Mouse (Mus musculus) liver, embryonic 14 days (tissue): ENCODE data around the gene Ccdc90b. TPM values are rescaled to one million over a fixed set of nuclear protein-coding genes. Genes with fewer than 3 reads are reported as not detected.

ENCODE experiments used
- polyA plus RNA-seq: library from polyadenylated mRNA; depleted of rRNA; stranded (reverse); fragments of >200 nt; gene quantifications from 2 replicates; pipeline ENCODE4 v1.2.3, GENCODE M21; 2012; rRNA removed

Gene Ccdc90b
- polyA plus RNA-seq: 9.6 and 9.9 TPM in 2 replicates

DNA sequence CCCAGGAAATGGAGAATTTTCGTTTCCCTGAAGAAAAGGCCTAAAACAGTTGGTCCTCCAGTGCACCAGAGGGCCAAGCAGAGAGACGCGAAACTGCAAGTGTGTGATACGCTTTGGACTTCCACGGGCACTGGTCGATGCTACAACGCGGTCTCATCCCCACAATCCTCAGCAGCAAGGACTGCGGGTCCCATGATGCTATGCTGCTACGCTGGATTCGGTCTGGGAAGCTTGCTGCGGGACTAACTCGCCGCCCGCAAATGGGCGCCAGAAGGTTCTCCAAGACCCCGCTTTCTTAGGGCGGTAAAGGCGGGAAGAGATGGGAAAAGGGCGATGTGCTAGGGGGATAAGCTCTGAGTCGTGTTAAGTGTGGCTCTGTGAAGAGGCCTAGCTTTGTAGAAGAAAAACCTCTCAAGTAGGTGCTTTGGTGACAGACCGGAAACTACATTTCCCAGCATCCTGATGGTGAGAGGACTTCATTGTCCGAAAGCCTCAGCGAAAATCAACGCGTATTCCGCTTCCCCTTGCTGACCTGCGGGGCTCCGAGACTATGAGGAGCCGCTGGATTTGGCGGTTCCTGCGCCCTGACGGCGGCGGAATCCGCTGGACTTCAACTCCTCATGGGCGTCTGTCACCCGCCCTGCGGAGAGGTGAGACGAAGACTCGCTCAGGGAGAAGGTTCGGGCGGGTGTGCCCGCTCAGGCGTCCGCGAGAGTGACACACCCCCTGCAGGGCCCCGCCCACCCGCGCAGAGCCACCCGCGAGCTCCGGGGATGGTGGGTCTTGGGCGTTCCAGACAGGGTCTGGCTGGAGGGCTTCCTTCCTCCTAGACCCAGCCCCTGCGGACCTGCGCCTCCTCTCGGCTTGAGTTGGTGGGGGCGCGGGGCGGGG is at the start of gene Ccdc90b:
TSS of gene Ccdc90b (plus strand) at position 164 of the 891 bp plus-strand sequence.

Other genes starting within 250 kb of the Ccdc90b start
- 0.15 and 0.19 TPM in 2 replicates for gene Ankrd42, start 76.0 kb downstream of the Ccdc90b start, polyA plus RNA-seq
- 14.2 and 15.7 TPM in 2 replicates for gene Pcf11, start 108.8 kb downstream of the Ccdc90b start, polyA plus RNA-seq
- 1.5 and 2.2 TPM in 2 replicates for gene Rab30, start 180.5 kb downstream of the Ccdc90b start, polyA plus RNA-seq